Mouse (Mus musculus) testis, adult 2 months (tissue): Measurements from ENCODE around the gene Tmc8. TPM values are rescaled to one million over a fixed set of nuclear protein-coding genes. Genes with fewer than 3 reads are reported as not detected.
"Not testable (repeated sequence)": the region's sequence is repeated elsewhere in the genome, so short reads cannot be mapped to it uniquely, and the experiment has no call there.

Experiments
- H3K27ac ChIP-seq: fragments of 200-500 bp; 2 replicates; pipeline ENCODE4 v1.5.1; 2012; ENCODE audit warnings: low read depth, low read length; ENCODE audit not compliant: control insufficient read depth, insufficient read depth
- H3K27me3 ChIP-seq: fragments of 200-500 bp; 2 replicates; pipeline ENCODE4 v1.6.1; 2012; ENCODE audit warnings: mild to moderate bottlenecking, low read length, moderate library complexity; ENCODE audit not compliant: control insufficient read depth, insufficient read depth
- H3K36me3 ChIP-seq: fragments of 200-500 bp; 2 replicates; pipeline ENCODE4 v1.6.1; 2012; ENCODE audit warnings: mild to moderate bottlenecking, low read length; ENCODE audit not compliant: control insufficient read depth, insufficient read depth
- H3K4me1 ChIP-seq: fragments of 200-500 bp; 2 replicates; pipeline ENCODE4 v1.6.1; 2012; ENCODE audit warnings: low read length; ENCODE audit not compliant: control insufficient read depth, insufficient read depth
- H3K4me3 ChIP-seq: fragments of 200-500 bp; 2 replicates; pipeline ENCODE4 v1.5.1; 2012; ENCODE audit warnings: low read depth, mild to moderate bottlenecking, low read length, moderate library complexity, mixed read lengths; ENCODE audit not compliant: control insufficient read depth
- CTCF ChIP-seq: fragments of 200-500 bp; IDR thresholded peaks from 2 replicates; pipeline ENCODE4 v1.5.1; 2012; ENCODE audit warnings: low read depth, mild to moderate bottlenecking, inconsistent platforms, low read length, moderate library complexity; ENCODE audit not compliant: control insufficient read depth, insufficient read depth, insufficient replicate concordance
- POLR2A ChIP-seq: fragments of 200-500 bp; IDR thresholded peaks from 2 replicates; pipeline ENCODE4 v1.6.1; 2012; ENCODE audit warnings: low read depth, mild to moderate bottlenecking, inconsistent platforms, low read length, moderate library complexity; ENCODE audit not compliant: control insufficient read depth
- polyA plus RNA-seq: library from polyadenylated mRNA; depleted of rRNA; stranded (reverse); fragments of >200 nt; gene quantifications from 2 replicates; pipeline ENCODE4 v1.2.3, GENCODE M21; 2012

The Tmc8 gene
- polyA plus RNA-seq, 1 experiment, result 1.2 TPM

- Histone ChIP-seq H3K4me3 (no peak overlapping the region), H3K27me3 (no peaks in the 10 kb centered on the region), H3K4me1 (peaks cover 18% of the 10 kb centered on the region), H3K36me3 (no peaks in the 10 kb centered on the region), H3K27ac (no peak overlapping the region)
- TF ChIP-seq POLR2A (no peak), CTCF (no peak)
Measured at GRCm38 (mm10) chr11:117813867-117814266, 32.0 kb downstream of the Tmc8 start.

GRCm38 (mm10) chr11:117814704-117815366 is 33.0 kb downstream of the Tmc8 start:
- no peaks in the 10 kb centered on the region for H3K36me3 ChIP-seq
- H3K27me3 ChIP-seq, result no peaks in the 10 kb centered on the region
- no peak overlapping the region for H3K4me3 ChIP-seq
- H3K27ac ChIP-seq, result no peak overlapping the region
- H3K4me1 ChIP-seq, result peaks cover 13% of the 10 kb centered on the region
- no peak for TF ChIP-seq POLR2A
- no peak for TF ChIP-seq CTCF

- not testable (repeated sequence) for H3K36me3 ChIP-seq, H3K4me3 ChIP-seq, H3K27me3 ChIP-seq, H3K27ac ChIP-seq, H3K4me1 ChIP-seq
Measured at GRCm38 (mm10) chr11:117815850-117816249, 34.0 kb downstream of the Tmc8 start.

GRCm38 (mm10) chr11:117816389-117816996 is 34.6 kb downstream of the Tmc8 start:
- H3K36me3 ChIP-seq, result no peaks in the 10 kb centered on the region
- H3K27me3 ChIP-seq, result no peaks in the 10 kb centered on the region
- no peak overlapping the region for H3K27ac ChIP-seq
- no peak overlapping the region for H3K4me3 ChIP-seq
- TF ChIP-seq CTCF (no peak), POLR2A (no peak)
- peaks cover under 1% of the 10 kb centered on the region for H3K4me1 ChIP-seq

GRCm38 (mm10) chr11:117819095-117819494 is 37.2 kb downstream of the Tmc8 start:
- H3K27me3 ChIP-seq, result no peaks in the 10 kb centered on the region
- H3K4me3 ChIP-seq, result no peak overlapping the region
- H3K27ac ChIP-seq, result no peak overlapping the region
- H3K36me3 ChIP-seq, result no peaks in the 10 kb centered on the region
- H3K4me1 ChIP-seq, result no peaks in the 10 kb centered on the region; the same call in 1 of the 2 replicates
- TF ChIP-seq CTCF, result no peak
- TF ChIP-seq POLR2A, result no peak

GRCm38 (mm10) chr11:117820173-117820572 is 38.3 kb downstream of the Tmc8 start:
- Histone ChIP-seq H3K27ac (no peak overlapping the region), H3K4me3 (no peak overlapping the region), H3K4me1 (peaks cover 4% of the 10 kb centered on the region), H3K36me3 (no peaks in the 10 kb centered on the region), H3K27me3 (no peaks in the 10 kb centered on the region)
- TF ChIP-seq POLR2A (no peak), CTCF (no peak)

GRCm38 (mm10) chr11:117821868-117822267 is 40.0 kb downstream of the Tmc8 start:
- no peaks in the 10 kb centered on the region for H3K36me3 ChIP-seq
- TF ChIP-seq POLR2A, result no peak
- no peak for TF ChIP-seq CTCF
- H3K4me3 ChIP-seq, result no peak overlapping the region
- H3K27me3 ChIP-seq, result no peaks in the 10 kb centered on the region
- no peak overlapping the region; the same call in 1 of the 2 replicates for H3K27ac ChIP-seq
- peaks cover 14% of the 10 kb centered on the region for H3K4me1 ChIP-seq

- Histone ChIP-seq H3K4me3 (no peak overlapping the region), H3K4me1 (peaks cover 16% of the 10 kb centered on the region), H3K27ac (no peak overlapping the region), H3K36me3 (no peaks in the 10 kb centered on the region), H3K27me3 (no peaks in the 10 kb centered on the region)
- no peak for TF ChIP-seq POLR2A
- no peak for TF ChIP-seq CTCF
Measured at GRCm38 (mm10) chr11:117822728-117823241, 40.9 kb downstream of the Tmc8 start.
